Mouse (Mus musculus) thymus, adult 18-20 months (tissue): Measurements from ENCODE around the gene Cadm1.

ENCODE experiments used
- DNase-seq, 2 experiments: peaks; one replicate each; pipeline ENCODE4 v3.0.0; 2022; ENCODE audit warnings: mixed read lengths in 2 of 2

The Cadm1 gene

DNA sequence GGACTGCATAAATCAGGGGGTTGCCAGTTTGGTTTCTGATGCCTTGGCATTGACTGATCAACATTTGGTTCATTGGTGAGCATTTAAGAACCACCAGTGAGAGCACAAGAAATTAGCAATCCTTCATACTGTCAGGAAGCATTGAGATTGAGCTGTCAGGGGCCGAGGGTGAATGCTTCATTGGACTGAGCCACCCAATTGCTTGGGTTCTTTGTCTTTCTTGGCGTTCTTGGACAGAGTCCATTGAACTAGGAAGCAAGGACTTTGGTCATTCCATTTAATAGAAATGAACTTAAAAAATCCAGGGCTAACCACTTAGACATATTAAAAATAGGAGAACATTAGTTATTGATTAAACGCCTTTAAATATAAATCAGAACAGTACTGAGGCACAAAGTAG is 214.9 kb downstream of the Cadm1 start:
- DNase-seq = no peak

DNA sequence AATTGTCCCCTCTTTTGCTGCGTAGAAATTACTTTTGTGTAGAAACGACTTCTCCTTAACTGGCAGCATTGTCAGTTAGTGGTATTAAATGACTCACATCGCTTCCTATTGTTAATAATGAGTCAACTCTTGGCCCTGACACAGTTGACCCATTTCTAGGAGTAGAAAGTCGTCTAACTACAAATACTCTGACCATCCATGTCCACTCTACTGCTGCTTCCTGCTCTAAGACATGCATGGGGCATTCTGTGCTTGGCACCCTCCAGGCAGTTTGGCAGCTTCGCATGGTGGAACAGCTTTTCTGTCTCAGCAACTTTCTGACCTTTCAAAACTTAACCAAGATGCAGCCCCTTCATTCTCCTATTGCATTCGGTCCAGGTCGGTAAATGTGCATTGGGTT is 215.7 kb downstream of the Cadm1 start:
- DNase-seq = no peak

DNA sequence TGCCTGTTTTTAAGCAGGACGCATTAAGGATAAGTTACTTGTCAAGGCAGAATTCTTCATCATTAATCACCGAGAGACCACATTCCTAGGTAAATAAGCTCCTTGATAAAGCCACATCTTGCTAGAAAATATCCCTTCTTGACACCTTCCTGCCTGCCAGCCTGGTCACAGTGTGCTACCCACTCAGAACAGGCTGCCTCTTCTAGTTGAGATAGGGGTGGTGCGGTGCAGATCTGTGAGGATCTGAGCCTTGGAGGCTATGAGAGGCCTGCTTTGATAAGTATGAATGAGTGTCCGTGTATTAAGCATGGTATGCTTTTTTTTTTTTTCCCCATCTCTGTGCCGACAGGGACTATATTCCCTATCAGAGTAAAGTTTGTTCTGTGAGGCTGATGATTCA is 219.2 kb downstream of the Cadm1 start:
- DNase-seq = no peak

DNA sequence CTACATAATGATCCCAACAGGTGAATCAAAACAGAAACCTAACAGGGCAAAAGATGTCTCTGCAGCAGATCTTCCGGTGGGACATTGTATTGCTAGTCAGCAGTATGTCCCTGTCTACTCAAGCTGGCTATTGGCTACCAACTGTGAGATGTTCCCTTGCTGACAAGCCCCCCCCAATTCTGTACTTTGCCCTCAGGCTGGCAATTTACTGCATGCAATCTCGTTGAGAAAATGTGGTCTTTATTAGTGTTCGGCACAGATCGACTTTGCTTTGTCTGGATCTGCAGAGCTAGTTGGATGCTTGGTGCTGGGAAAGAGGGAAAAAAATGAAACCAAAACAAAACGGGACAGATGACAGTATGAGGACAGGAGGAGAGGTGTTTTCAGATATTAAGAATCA is 222.5 kb downstream of the Cadm1 start:
- DNase-seq = no peak

- no peak for DNase-seq
These were observed 223.2 kb downstream of the Cadm1 start for GRCm38 (mm10) chr9:47753127-47753526.

DNA sequence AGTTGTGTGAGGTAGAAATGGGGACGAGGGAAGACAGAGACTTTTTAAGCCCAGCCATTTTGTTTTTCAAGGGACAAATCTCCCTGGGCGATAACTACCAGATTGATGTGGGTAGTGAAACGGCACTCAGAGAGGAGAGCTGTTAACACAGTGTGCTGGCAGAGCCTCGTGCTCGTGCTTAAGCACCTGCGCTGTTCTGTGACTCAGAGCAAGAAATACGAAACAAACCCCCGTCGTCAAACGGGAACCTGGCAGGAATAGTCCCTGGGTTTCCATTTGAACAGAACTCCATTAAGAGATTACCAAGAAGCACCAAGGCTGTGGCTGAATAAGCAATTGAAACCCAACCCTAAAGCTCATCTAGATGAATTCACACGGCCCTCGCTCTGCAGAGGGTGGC is 225.1 kb downstream of the Cadm1 start:
- no peak for DNase-seq

DNA sequence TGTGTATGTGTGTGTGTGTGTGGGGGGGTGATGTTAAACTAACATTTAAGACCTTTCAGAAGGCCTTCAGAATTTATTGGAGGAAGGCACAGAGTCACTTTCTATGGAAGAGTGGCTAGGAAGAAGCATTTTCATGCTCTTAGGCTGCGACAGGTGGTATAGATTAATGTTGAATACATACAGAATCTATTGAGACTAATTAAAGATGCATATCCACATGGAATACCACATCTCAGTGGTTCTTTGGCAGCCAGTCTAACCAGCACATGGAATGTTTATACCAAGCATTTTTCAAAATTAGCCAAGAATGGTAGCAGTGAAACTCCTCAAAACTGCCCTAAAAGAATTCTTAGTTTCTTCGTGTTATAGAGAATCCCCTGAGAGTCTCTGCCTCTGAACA is 227.8 kb downstream of the Cadm1 start:
- DNase-seq = no peak

GRCm38 (mm10) chr9:47758320-47758719 is 228.3 kb downstream of the Cadm1 start:
- DNase-seq = no peak

- peak in 1 of 2 experiments; percentile 4 for DNase-seq
These were observed 229.8 kb downstream of the Cadm1 start for GRCm38 (mm10) chr9:47759807-47760206.

DNA sequence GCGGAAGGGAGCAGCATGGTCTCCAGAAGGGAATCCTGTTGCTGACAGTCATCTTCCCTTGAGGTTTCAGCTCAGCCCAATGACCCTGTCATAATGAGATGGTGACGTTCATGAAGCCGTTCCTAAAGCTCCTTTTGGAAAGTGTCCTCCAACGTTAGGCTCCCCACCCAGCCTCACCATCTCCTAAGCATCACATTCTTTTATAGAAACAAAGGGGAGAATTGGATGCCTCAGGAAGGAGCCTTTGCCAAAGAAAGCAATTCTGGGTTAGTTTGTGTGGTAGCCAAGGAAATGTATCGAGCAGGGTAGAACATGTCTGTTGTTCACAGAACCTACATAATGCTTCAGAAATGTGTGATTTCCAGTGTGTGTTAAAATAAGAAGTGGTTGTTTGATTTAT is 231.6 kb downstream of the Cadm1 start:
- no peak for DNase-seq

GRCm38 (mm10) chr9:47762913-47763312 is 232.9 kb downstream of the Cadm1 start:
- DNase-seq = no peak

DNA sequence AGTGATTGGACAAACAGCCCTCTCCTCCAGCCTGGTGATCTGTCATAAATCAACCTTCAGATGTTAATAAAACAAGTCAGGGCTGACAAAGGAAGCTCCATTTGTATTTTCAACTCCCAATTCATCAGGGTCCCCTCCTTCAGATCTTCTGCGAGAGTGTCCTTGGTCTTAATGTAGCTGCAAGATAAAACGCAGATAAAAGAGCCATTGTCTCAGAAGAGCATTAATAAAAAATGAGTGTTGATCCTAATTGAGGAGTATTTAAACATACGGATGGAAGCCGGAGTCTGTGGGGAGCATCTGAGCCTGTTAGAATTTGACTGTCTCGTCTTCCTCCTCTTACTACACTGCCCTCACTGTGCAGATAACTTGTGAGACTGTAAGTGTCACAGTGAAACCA is 234.9 kb downstream of the Cadm1 start:
- no peak for DNase-seq

DNA sequence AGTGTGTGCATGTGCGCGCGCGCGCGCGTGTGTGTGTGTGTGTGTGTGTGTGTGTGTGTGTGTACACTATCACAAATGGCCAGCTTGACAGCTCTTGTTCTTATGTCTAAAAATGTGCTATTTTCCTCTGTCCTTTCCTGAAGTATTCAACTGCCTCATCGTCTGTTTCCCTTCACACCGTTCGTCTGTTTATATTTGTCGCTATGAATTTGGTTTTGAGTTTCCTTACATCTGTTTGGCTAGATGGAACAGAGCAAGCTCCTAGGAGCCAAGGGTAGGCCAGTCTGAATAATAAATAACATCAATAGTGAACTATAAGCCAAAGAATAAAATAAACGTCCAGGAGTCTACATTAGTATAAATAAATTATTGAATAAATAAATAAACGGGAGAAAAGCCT is 235.3 kb downstream of the Cadm1 start:
- no peak for DNase-seq

GRCm38 (mm10) chr9:47766342-47766741 is 236.4 kb downstream of the Cadm1 start:
- no peak for DNase-seq

- DNase-seq = no peak
These were observed 240.9 kb downstream of the Cadm1 start for GRCm38 (mm10) chr9:47770836-47771235.

- DNase-seq = no peak
These were observed 242.0 kb downstream of the Cadm1 start for GRCm38 (mm10) chr9:47771953-47772352.

DNA sequence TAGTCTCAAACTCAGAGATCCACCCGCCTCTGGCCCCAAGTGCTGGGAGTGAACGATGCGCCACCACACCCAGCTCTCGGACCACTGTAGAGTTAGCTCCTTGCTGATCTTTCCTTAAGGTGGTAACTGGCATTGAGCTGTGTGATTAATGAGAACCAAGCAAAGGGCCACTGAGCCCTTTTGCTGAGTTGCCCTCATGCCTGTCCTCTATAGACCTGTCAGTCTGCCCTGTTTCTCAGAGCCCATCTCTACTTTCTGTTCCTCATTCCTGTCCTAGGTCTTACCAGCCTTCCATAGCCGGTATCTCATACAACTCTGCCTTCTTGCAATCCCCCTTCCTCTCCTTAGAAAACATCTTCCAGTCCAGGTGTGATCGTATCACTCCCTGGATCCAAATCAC is 242.8 kb downstream of the Cadm1 start:
- no peak for DNase-seq

- DNase-seq = no peak
These were observed 247.3 kb downstream of the Cadm1 start for GRCm38 (mm10) chr9:47776941-47777919.

- DNase-seq = no peak
These were observed 248.5 kb downstream of the Cadm1 start for GRCm38 (mm10) chr9:47778438-47778837.

DNA sequence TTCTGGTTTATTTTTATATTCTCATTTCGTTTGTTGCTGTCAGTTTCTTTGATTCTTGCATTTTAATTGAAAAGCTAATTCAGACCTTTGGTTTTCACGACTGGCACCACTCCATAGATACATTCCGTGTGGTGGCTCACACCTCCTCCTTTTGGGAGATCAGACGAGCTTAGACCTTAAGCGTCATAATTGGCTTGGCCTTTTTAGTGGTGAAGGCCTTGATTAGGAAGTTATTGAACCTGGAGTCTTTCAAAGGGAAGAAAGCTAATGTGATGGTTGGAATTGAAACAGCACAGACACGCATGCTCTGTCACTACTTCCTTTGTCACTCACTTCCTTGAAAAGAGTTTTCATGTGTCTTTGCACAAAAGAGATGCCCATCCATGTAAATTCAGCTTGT is 249.3 kb downstream of the Cadm1 start:
- no peak for DNase-seq

- DNase-seq = no peak
These were observed 256.7 kb downstream of the Cadm1 start for GRCm38 (mm10) chr9:47786642-47787041.

- DNase-seq = no peak
These were observed 268.5 kb downstream of the Cadm1 start for GRCm38 (mm10) chr9:47798478-47798877.

GRCm38 (mm10) chr9:47801242-47801641 is 271.3 kb downstream of the Cadm1 start:
- no peak for DNase-seq

DNA sequence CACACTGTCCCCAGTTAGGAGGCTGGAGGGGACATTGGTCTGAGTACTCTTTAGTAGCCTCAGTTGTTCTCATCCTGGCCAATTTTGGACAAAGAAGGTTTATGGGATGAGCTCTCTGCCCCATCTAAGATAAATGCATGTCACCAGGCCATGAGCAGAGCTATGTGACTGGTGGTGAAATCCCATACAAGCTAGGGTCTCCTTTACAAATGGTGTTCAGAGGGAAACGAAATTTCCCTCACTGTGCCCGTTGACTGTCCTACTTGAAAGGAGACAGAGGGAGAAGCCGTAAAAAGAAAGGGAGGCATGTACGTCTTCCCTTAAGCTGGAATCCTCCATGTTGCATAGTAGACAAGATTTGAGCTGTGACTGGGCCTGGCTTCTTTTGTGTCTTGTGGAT is 272.6 kb downstream of the Cadm1 start:
- DNase-seq = no peak
